Mouse (Mus musculus) myocyte (in vitro differentiated cells): ENCODE measurements at regions not wholly inside any gene's neighbourhood (a gene's known extent, or its start where the extent isn't known, plus 50 kb on each side); places are given as distances from the start of the nearest gene placed in this dataset.

Experiments used
- CEBPB ChIP-seq: IDR thresholded peaks from 2 replicates; pipeline ENCODE4 v1.6.1; 2011; ENCODE audit warnings: mild to moderate bottlenecking, moderate library complexity; ENCODE audit not compliant: poor library complexity, insufficient read depth, severe bottlenecking
- E2F4 ChIP-seq: IDR thresholded peaks from one replicate; pipeline ENCODE4 v1.6.1; 2011; ENCODE audit warnings: mild to moderate bottlenecking, control low read depth, moderate library complexity; ENCODE audit not compliant: insufficient read depth
- MAX ChIP-seq: IDR thresholded peaks from one replicate; pipeline ENCODE4 v1.6.1; 2011; ENCODE audit warnings: low read depth, mild to moderate bottlenecking, control low read depth
- MYOD1 ChIP-seq, 3 experiments: IDR thresholded peaks; one replicate each; pipeline ENCODE4 v1.6.1; 2011; ENCODE audit warnings: control low read depth in 2 of 3, low read depth in 2 of 3, mild to moderate bottlenecking in 2 of 3, moderate library complexity in 1 of 3; ENCODE audit not compliant: insufficient read length in 2 of 3, control insufficient read depth in 1 of 3
- POLR2A ChIP-seq: IDR thresholded peaks from one replicate; pipeline ENCODE4 v1.6.1; 2011; ENCODE audit warnings: low read depth, mild to moderate bottlenecking, control low read depth, moderate library complexity; ENCODE audit not compliant: insufficient read length
- POLR2AphosphoS2 ChIP-seq: IDR thresholded peaks from one replicate; pipeline ENCODE4 v1.6.1; 2011; ENCODE audit warnings: low read depth, control low read depth; ENCODE audit not compliant: insufficient read length
- SRF ChIP-seq: IDR thresholded peaks from one replicate; pipeline ENCODE4 v1.6.1; 2011; ENCODE audit warnings: low read depth; ENCODE audit not compliant: control insufficient read depth, insufficient read length
- TCF12 ChIP-seq: IDR thresholded peaks from one replicate; pipeline ENCODE4 v1.6.1; 2011; ENCODE audit warnings: mild to moderate bottlenecking, control low read depth; ENCODE audit not compliant: poor library complexity, insufficient read depth, severe bottlenecking
- USF1 ChIP-seq: IDR thresholded peaks from one replicate; pipeline ENCODE4 v1.6.1; 2011; ENCODE audit warnings: low read depth, mild to moderate bottlenecking, control low read depth, moderate library complexity

- no peak for TF ChIP-seq CEBPB
- no peak for TF ChIP-seq USF1
- no peak for TF ChIP-seq SRF
- TF ChIP-seq MAX, result no peak
- TF ChIP-seq MYOD1 (IDR thresholded peaks at IDR 0.05; ENCODE audit: control insufficient read depth in 1 of 3, insufficient read length in 2 of 3, low read depth in 2 of 3), result no peak
- TF ChIP-seq POLR2AphosphoS2, result no peak
- no peak for TF ChIP-seq E2F4
- no peak for TF ChIP-seq TCF12
- no peak for TF ChIP-seq POLR2A
These were observed 52.6 kb upstream of the Fam13c start for GRCm38 (mm10) chr10:70387729-70388128.
